In genomic region chr1:192446158-192446557, GRCm38 (mm10) we compare ENCODE assay signal across 11 mouse cellular contexts.
"Had no signal": no experiment of that assay in that cellular context is flagged by ENCODE, and none has a peak within 500 bp of the region (broad histone marks: within the 10 kb centered on the region; RNA-seq: fewer than 3 reads in every experiment).

No protein-coding gene starts in this region.

- H3K4me2 ChIP-seq: hindbrain, embryonic 15.5 days; limb, embryonic 12.5 days; liver, embryonic 13.5 days; lung, embryonic 15.5 days; midbrain, embryonic 13.5 days had no signal

- H3K27me3 ChIP-seq: hindbrain, embryonic 15.5 days; limb, embryonic 12.5 days; liver, embryonic 13.5 days; lung, embryonic 15.5 days had no signal

- H3K27ac ChIP-seq: hindbrain, embryonic 15.5 days; limb, embryonic 12.5 days; liver, embryonic 13.5 days; lung, embryonic 15.5 days had no signal

- DNase-seq: liver; liver, embryonic 13.5 days; liver, postnatal 0 days; right cerebral cortex, adult 18-20 months; right cerebral cortex, postnatal 25 days; thymus, postnatal 36 days had no signal

- H3K4me3 ChIP-seq: hindbrain, embryonic 15.5 days; limb, embryonic 12.5 days; liver, embryonic 13.5 days; lung, embryonic 15.5 days; midbrain, embryonic 13.5 days had no signal

- H3K4me1 ChIP-seq: liver, embryonic 13.5 days had no signal

- ATAC-seq: intestine, embryonic 16.5 days; liver, postnatal 0 days; midbrain, embryonic 13.5 days had no signal

- H3K9me3 ChIP-seq: hindbrain, embryonic 15.5 days; limb, embryonic 12.5 days; liver, embryonic 13.5 days; lung, embryonic 15.5 days; midbrain, embryonic 13.5 days had no signal

- H3K9ac ChIP-seq: hindbrain, embryonic 15.5 days; limb, embryonic 12.5 days; liver, embryonic 13.5 days; liver, postnatal 0 days; lung, embryonic 15.5 days; midbrain, embryonic 13.5 days had no signal

- H3K36me3 ChIP-seq: hindbrain, embryonic 15.5 days; limb, embryonic 12.5 days; liver, embryonic 13.5 days; lung, embryonic 15.5 days; midbrain, embryonic 13.5 days had no signal
